Mouse (Mus musculus): ENCODE measurements around the gene 1500011B03Rik.
A peak's percentile ranks its signal among the peaks of the same experiment; 100 is the strongest.

Gene 1500011B03Rik

GRCm38 (mm10) chr5:114783405-114784163 lies 39.7 kb downstream of the 1500011B03Rik start:
- no peak for DNase-seq (ENCODE audit: low spot score in 2 of 2)

- no peak for DNase-seq (ENCODE audit: low spot score in 2 of 2)
Measured at GRCm38 (mm10) chr5:114782991-114783390, 40.3 kb downstream of the 1500011B03Rik start.

DNA sequence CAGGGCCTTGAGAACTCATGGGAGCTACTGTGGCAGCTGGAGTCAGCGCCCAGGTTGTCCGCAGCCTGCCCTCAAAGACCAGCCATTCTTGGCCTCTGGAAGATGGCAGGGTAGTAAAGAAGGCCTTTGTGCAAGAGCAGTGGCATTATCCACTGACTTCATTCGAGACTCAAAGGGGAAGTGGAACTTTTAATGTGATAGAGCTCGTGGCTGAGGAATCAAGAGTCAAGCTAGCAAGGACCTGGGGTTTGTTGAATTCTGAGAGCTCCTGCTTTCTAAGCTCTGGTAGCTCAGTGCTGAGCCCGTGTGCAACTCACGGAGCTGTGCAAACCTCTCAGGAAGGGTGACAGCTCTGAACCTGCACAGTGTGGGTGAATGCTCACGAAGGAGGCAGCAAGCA lies 42.4 kb downstream of the 1500011B03Rik start:
- no peak for DNase-seq (ENCODE audit: low spot score in 2 of 2)

- no peak for DNase-seq (ENCODE audit: low spot score in 2 of 2)
Measured at GRCm38 (mm10) chr5:114779956-114780489, 43.2 kb downstream of the 1500011B03Rik start.

DNA sequence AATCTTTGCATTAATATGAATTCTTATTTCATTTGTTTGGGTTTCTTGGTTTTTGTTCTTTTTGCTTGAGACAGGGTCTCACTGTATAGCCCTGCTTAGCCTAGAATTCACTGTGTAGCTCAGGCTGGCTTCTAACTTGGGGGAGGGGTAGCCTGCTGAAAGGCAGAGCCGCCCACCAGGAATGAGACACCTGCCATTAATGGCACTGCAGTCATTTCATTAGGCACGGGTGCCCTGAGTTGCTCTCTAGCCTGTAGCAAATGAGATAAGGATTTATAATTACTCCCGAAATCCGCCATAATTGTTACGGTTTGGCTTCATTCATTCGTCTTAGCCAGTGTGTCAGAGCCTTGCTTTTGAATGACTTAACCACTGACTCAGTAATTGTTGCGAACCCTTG lies 47.1 kb downstream of the 1500011B03Rik start:
- DNase-seq (ENCODE audit: low spot score in 2 of 2): no peak

- peak in 1 of 2 experiments; percentile 28 for DNase-seq (ENCODE audit: low spot score in 2 of 2)
Measured at GRCm38 (mm10) chr5:114775056-114775979, 48.0 kb downstream of the 1500011B03Rik start, which contains the start of gene Git2. Git2 (minus strand) TSS chr5:114775517.

GRCm38 (mm10) chr5:114774403-114775051 lies 48.7 kb downstream of the 1500011B03Rik start, which contains the start of gene Ankrd13a:
Ankrd13a (plus strand) TSS chr5:114774677.
- peak; percentile 87 to 93 for DNase-seq (ENCODE audit: low spot score in 2 of 2)

DNA sequence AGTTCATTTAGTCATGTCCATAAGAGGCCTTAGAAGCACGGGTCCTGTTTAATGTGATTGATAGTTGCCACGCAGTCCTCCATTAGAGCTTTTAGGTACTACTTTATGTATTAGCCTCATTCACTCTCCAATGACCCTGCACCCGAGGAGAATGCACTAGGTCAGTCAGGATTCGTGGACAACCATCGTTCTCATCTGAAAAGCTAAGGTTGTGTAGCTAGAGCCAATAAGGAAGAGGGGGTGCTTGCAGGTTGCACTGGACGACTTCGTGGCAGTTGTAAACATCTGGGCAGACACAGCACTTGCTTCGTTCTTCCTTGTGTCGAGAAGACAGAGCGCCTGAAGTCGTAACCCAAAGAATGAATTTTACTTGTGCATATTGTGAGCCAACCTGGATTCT lies 49.5 kb downstream of the 1500011B03Rik start:
- no peak for DNase-seq (ENCODE audit: low spot score in 2 of 2)

DNA sequence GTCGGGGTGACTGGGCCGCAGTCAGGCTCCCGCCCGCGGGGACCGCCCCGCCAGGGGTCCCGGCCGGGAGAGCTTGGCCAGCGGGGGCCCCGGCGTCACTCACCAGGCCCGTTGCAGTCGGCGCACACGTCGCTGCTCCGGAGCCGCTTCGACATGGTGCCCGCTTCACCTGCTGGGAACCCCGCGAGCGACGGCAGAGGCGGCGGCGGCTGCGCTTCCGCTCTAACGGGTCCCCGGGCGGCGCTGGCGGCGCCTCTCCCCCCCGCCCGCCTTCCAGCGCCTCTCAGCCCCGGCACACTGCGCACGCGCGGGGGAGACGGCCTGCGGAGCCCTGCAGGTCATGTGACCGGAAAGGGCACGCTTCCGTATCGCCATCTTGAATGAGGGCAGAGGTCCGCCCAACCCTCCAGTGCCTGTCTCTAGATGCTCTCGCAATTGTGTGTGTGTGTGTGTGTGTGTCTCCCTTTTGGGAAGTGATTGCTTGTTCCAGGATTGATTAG lies 50.0 kb downstream of the 1500011B03Rik start:
- DNase-seq (ENCODE audit: low spot score in 2 of 2): peak; percentile 97

- peak; percentile 47 to 64 for DNase-seq (ENCODE audit: low spot score in 2 of 2)
Measured at GRCm38 (mm10) chr5:114772456-114773203, 50.6 kb downstream of the 1500011B03Rik start.

DNA sequence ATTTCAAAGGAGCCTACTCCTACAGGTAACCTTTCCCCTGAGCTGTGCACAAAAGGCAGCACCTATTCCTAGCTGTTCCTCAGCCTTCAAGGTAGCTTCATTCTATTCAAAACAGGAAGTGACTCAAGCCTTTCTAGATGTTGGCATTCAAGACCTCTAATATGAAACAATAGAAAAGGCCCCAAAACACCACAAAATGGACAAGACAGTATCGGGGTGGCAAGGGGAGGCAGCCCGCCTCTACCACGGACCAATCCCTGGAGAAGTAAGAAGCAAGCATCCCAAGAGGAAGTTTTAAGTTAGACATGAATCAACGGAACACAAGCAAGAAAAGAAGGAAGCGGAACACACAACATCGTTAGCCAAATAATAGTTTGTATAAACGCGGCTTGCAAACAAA lies 51.5 kb downstream of the 1500011B03Rik start:
- DNase-seq (ENCODE audit: low spot score in 2 of 2): peak in 1 of 2 experiments; percentile 38

DNA sequence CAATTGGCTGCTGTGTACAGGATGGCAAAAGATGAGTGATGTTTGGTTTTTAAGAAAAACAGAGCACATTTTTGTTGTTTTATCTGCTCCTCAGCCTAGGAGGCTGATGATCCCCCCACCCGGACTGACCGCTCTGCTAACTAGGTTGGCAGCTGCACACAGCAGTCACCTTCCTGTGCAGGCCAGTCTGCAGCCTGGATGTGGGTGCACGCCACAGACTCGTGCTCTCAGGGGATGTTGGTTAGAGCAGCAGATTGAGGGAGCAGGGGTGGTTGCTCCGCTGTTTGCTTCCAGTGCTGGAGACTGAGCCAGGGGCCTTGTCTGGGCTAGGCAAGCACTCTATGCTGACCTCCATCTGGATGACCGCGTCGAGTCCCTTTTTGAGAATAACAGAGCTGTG lies 53.5 kb downstream of the 1500011B03Rik start:
- DNase-seq (ENCODE audit: low spot score in 2 of 2): no peak

- DNase-seq (ENCODE audit: low spot score in 2 of 2): no peak
Measured at GRCm38 (mm10) chr5:114767185-114767584, 56.1 kb downstream of the 1500011B03Rik start.

DNA sequence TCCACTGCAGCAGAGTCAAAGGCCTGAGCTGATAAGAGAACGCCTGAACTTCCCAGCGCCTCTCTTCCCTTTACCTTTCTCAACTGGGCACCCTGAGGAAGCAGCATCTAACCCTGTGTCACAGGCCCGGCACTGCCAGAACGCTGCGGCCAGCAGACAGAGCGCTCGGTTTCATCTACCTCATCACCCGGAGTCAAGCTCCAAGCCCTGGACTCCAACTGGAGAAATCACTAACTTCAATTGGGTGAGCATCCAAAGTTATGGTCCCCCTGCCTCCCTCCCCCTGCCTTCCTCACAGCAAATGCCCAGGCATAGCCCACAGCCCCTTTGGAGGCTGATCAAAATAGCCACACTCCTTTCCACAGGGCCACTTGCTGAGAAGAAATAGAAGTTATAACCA lies 56.6 kb downstream of the 1500011B03Rik start:
- DNase-seq (ENCODE audit: low spot score in 2 of 2): no peak

DNA sequence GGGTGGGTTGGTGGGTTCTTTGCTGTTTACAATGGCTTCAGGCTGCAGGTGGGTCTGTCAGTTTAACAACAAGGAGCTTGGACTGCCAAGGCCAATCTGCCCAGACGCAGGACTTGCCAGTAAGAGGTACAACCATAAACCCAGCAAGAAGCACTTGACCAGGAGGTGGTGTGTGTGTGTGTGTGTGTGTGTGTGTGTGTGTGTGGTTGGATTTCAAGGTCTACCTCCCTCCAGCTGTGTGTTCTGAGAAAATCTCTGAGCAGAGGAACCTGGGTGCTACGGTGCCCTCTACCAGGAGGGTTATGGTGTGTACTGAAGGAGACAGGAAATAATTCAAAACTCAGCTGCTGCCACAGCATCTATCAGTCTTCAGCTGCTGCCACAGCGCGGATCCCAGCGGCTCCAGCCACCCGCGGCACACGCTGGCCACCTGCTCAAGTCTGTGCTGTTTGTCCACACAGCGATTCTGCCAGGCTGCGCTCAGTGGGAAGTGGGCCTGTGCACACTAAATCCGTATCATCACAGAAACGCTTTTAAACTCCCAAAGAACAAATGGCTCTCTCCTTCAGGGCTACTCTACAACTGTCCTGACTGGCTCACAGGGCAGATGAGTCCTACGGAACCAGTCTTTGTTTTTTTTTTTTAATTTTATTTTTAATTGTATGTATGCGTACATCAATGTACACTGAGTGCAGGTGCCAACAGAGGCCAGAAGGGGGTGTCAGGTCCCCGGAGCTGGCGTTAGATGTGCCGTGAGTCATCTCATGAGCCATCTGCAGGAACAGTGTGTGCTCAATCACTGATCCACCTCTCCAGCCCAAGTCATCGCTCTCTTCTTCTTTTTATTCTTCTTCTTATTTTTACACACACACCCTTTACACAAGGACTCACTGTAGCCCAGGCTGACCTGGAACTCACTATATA lies 58.2 kb downstream of the 1500011B03Rik start:
- no peak for DNase-seq (ENCODE audit: low spot score in 2 of 2)

DNA sequence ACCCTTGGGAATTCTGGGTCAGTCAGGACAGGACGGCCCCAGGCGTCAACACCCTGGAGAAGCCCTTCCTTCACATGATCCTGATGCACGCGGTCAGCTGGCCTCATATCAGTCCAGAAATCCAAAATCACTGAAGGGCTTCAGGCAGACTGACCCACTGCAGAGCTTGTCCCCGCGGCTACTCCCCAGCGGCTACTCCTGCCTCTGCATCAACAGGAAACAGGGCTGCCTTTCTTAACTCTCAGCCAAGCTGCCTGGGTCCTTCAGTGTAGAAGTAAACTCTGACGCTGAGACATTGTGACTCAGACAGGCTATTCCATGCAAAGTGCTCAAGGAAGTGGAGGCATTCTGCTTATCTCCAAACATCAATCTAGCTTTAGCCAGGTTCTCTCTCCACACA lies 61.3 kb downstream of the 1500011B03Rik start:
- DNase-seq (ENCODE audit: low spot score in 2 of 2): peak in 1 of 2 experiments; percentile 48

GRCm38 (mm10) chr5:114759536-114760090 lies 63.7 kb downstream of the 1500011B03Rik start:
- DNase-seq (ENCODE audit: low spot score in 2 of 2): no peak
